Mouse (Mus musculus) neutrophil, adult 59 days (primary cell): ENCODE data around the gene Armh4. TPM values are rescaled to one million over a fixed set of nuclear protein-coding genes. Genes with fewer than 3 reads are reported as not detected.

Experiments used
- total RNA-seq, 2 experiments: library from RNA; stranded (reverse); gene quantifications; 1 replicate in 1 of 2; 2 replicates in 1 of 2; pipeline ENCODE4 v1.2.4; 2023

The Armh4 gene
- not detected for total RNA-seq

DNA sequence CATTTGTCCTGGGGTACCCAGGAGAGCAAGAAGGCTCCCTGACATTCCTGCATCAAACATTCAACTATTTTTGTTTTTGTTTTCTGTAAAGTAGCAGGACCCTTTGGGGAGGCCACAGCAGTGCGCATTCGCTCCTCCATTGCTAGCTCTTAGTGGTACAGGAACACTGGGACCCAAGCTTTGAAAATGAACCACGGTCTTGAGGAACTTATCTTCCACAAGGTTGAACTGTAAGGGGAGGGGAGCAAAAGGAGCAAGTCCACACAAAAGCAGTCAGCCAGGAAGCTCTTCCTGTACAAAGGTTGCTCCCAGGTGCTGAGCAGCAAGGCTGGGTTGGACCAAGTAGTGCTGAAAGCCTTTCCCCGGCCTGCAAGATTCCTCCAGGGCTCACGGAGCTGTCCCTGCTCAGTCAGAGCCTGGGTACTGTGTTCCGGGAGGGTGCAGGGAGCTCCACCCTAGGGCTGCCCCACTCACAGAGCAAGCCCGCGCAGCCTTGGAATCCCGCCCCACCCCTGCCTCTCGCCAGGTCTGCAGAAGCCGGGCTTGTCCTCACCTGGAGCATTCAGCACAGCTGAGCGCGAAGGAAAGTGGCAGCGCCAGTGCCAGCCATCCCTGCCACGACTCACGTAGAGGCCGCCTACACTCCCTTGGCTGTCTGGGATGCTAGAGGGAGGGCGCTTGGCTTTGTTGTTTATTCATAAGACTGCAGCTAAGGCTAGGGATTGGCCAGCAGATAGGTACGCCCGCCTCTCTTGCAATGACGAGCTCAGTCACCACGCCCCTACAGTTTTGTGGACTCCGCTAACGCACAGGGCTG lies at the start of gene Armh4:
Gene Armh4 (minus strand): TSS at position 669 of the 817 bp plus-strand sequence.

Other genes with a start within 250 kb of the Armh4 start
- not detected for gene Olfr722, start 118.6 kb upstream of the Armh4 start, total RNA-seq
- gene Olfr723, start 148.4 kb upstream of the Armh4 start, total RNA-seq: not detected
- gene Olfr724, start 179.9 kb upstream of the Armh4 start, total RNA-seq: not detected